Mouse (Mus musculus) kidney, embryonic 15.5 days (tissue): ENCODE results near the gene Nell2. TPM values are rescaled to one million over a fixed set of nuclear protein-coding genes. Genes with fewer than 3 reads are reported as not detected.
A peak's percentile ranks its signal among the peaks of the same experiment; 100 is the strongest.

ENCODE experiments used
- ATAC-seq: fragments of 200-750 bp; cut with Nextera tagmentation; replicated peaks from 2 replicates; pipeline ENCODE4 v1.8.0; 2017; ENCODE audit warnings: moderate TSS enrichment; ENCODE audit not compliant: low FRiP score
- H3K27ac ChIP-seq: fragments of 300-500 bp; sonication (generic); 2 replicates; pipeline ENCODE4 v1.5.1; 2015; ENCODE audit warnings: mild to moderate bottlenecking, inconsistent platforms
- H3K27me3 ChIP-seq: fragments of 300-500 bp; sonication (generic); 2 replicates; pipeline ENCODE4 v1.6.1; 2015; ENCODE audit warnings: inconsistent platforms
- H3K36me3 ChIP-seq: fragments of 300-500 bp; sonication (generic); 2 replicates; pipeline ENCODE4 v1.6.1; 2015; ENCODE audit warnings: inconsistent platforms
- H3K4me1 ChIP-seq: fragments of 300-500 bp; sonication (generic); 2 replicates; pipeline ENCODE4 v1.6.1; 2015; ENCODE audit warnings: inconsistent platforms
- H3K4me2 ChIP-seq: fragments of 300-500 bp; sonication (generic); 2 replicates; pipeline ENCODE4 v1.6.1; 2015; ENCODE audit warnings: moderate library complexity, mild to moderate bottlenecking, inconsistent platforms
- H3K4me3 ChIP-seq: fragments of 300-500 bp; sonication (generic); replicated peaks from 2 replicates; pipeline ENCODE4 v1.5.1; 2015; ENCODE audit warnings: mild to moderate bottlenecking, inconsistent platforms
- H3K9ac ChIP-seq: fragments of 300-500 bp; sonication (generic); 2 replicates; pipeline ENCODE4 v1.6.1; 2015; ENCODE audit warnings: mild to moderate bottlenecking, inconsistent platforms
- H3K9me3 ChIP-seq: fragments of 300-500 bp; sonication (generic); replicated peaks from 2 replicates; pipeline ENCODE4 v1.6.1; 2016; ENCODE audit warnings: inconsistent platforms
- WGBS: fragments of 180-500 bp; shearing (Covaris S2); methylation state at CpG from one replicate; pipeline ENCODE4 v1.1.7; 2015; ENCODE audit warnings: mixed read lengths; 5-methylcytosine and 5-hydroxymethylcytosine counted together
- polyA plus RNA-seq: library from polyadenylated mRNA; unstranded; fragments of >200 nt; fragmentation: Nextera tagmentation; extraction: Ambion mirVana; gene quantifications from 2 replicates; pipeline ENCODE4 v1.2.1, GENCODE M21; 2015

The Nell2 gene
- polyA plus RNA-seq, result 12.3 and 12.7 TPM in 2 replicates

- no peaks in the 10 kb centered on the region for H3K9me3 ChIP-seq
- H3K27ac ChIP-seq, result no peak within 1 kb of the TSS
- no peaks in the 10 kb centered on the region for H3K36me3 ChIP-seq
- peak within 1 kb of the TSS; percentile 60 for H3K4me3 ChIP-seq
- under 1% methylated on average over 85 of the region's 95 CpGs for WGBS
- H3K4me2 ChIP-seq, result peak within 1 kb of the TSS; percentile 99
- H3K27me3 ChIP-seq, result peaks cover 42% of the 10 kb centered on the region
- peak within 1 kb of the TSS; percentile 35; the same call in 1 of the 2 replicates for H3K9ac ChIP-seq
- peaks cover 22% of the 10 kb centered on the region for H3K4me1 ChIP-seq
- ATAC-seq, result peak; percentile 87
Measured at GRCm38 (mm10) chr15:95527948-95528861, at the start of gene Nell2. Nell2 (minus strand) TSS chr15:95528559.

GRCm38 (mm10) chr15:95574661-95575060, 46.3 kb upstream of the Nell2 start:
- no peak overlapping the region for H3K9ac ChIP-seq
- H3K4me2 ChIP-seq, result no peak overlapping the region
- H3K36me3 ChIP-seq, result no peaks in the 10 kb centered on the region
- 15% methylated on average over 5 of the region's 5 CpGs for WGBS
- no peaks in the 10 kb centered on the region for H3K4me1 ChIP-seq
- no peak overlapping the region for H3K27ac ChIP-seq
- no peaks in the 10 kb centered on the region for H3K9me3 ChIP-seq
- ATAC-seq, result 0 out of 2 replicates have a peak, but pooled peaks have one; percentile 33
- H3K4me3 ChIP-seq, result no peak overlapping the region
- no peaks in the 10 kb centered on the region for H3K27me3 ChIP-seq

GRCm38 (mm10) chr15:95569606-95570005, 41.2 kb upstream of the Nell2 start:
- Histone ChIP-seq H3K4me3 (no peak overlapping the region), H3K9me3 (no peaks in the 10 kb centered on the region), H3K4me2 (no peak overlapping the region), H3K27ac (no peak overlapping the region), H3K36me3 (no peaks in the 10 kb centered on the region), H3K4me1 (no peaks in the 10 kb centered on the region), H3K27me3 (no peaks in the 10 kb centered on the region), H3K9ac (no peak overlapping the region)
- no peak for ATAC-seq
- WGBS, result 84% methylated on average over 6 of the region's 6 CpGs

GRCm38 (mm10) chr15:95565160-95565559, 36.8 kb upstream of the Nell2 start:
- ATAC-seq, result no peak
- no peak overlapping the region for H3K27ac ChIP-seq
- H3K27me3 ChIP-seq, result no peaks in the 10 kb centered on the region
- no peaks in the 10 kb centered on the region for H3K9me3 ChIP-seq
- H3K9ac ChIP-seq, result no peak overlapping the region
- no peaks in the 10 kb centered on the region for H3K36me3 ChIP-seq
- H3K4me1 ChIP-seq, result no peaks in the 10 kb centered on the region
- no peak overlapping the region for H3K4me2 ChIP-seq
- no peak overlapping the region for H3K4me3 ChIP-seq
- WGBS, result 88% methylated on average over 2 of the region's 2 CpGs

- H3K36me3 ChIP-seq, result no peaks in the 10 kb centered on the region
- WGBS, result 87% methylated on average over 5 of the region's 5 CpGs
- no peak overlapping the region for H3K27ac ChIP-seq
- H3K9ac ChIP-seq, result no peak overlapping the region
- H3K4me1 ChIP-seq, result no peaks in the 10 kb centered on the region
- no peak for ATAC-seq
- no peaks in the 10 kb centered on the region for H3K27me3 ChIP-seq
- no peaks in the 10 kb centered on the region for H3K9me3 ChIP-seq
- H3K4me2 ChIP-seq, result no peak overlapping the region
- H3K4me3 ChIP-seq, result no peak overlapping the region
Measured at GRCm38 (mm10) chr15:95561303-95561702, 32.9 kb upstream of the Nell2 start.

- ATAC-seq, result no peak
- Histone ChIP-seq H3K9ac (no peak overlapping the region), H3K4me2 (no peak overlapping the region), H3K4me3 (no peak overlapping the region), H3K4me1 (no peaks in the 10 kb centered on the region), H3K27ac (no peak overlapping the region), H3K36me3 (no peaks in the 10 kb centered on the region), H3K27me3 (no peaks in the 10 kb centered on the region), H3K9me3 (no peaks in the 10 kb centered on the region)
- 84% methylated on average over 5 of the region's 5 CpGs for WGBS
Measured at GRCm38 (mm10) chr15:95550011-95550410, 21.7 kb upstream of the Nell2 start.

GRCm38 (mm10) chr15:95542632-95543031, 14.3 kb upstream of the Nell2 start:
- no peak overlapping the region for H3K4me3 ChIP-seq
- WGBS, result 70% methylated on average over 6 of the region's 6 CpGs
- no peaks in the 10 kb centered on the region for H3K4me1 ChIP-seq
- H3K27ac ChIP-seq, result no peak overlapping the region
- no peak overlapping the region for H3K9ac ChIP-seq
- no peaks in the 10 kb centered on the region for H3K36me3 ChIP-seq
- H3K4me2 ChIP-seq, result no peak overlapping the region
- ATAC-seq, result no peak
- no peaks in the 10 kb centered on the region for H3K9me3 ChIP-seq
- H3K27me3 ChIP-seq, result 0 out of 2 replicates have a peak, but pooled peaks cover 2% of the 10 kb centered on the region

GRCm38 (mm10) chr15:95536724-95537123, 8.4 kb upstream of the Nell2 start:
- Histone ChIP-seq H3K9me3 (no peaks in the 10 kb centered on the region), H3K4me1 (no peaks in the 10 kb centered on the region), H3K4me2 (no peak overlapping the region), H3K36me3 (no peaks in the 10 kb centered on the region), H3K4me3 (no peak overlapping the region), H3K27ac (no peak overlapping the region), H3K27me3 (no peaks in the 10 kb centered on the region), H3K9ac (no peak overlapping the region)
- ATAC-seq, result no peak
- WGBS, result 85% methylated on average over 4 of the region's 4 CpGs

- Histone ChIP-seq H3K4me2 (no peak overlapping the region), H3K27me3 (no peaks in the 10 kb centered on the region), H3K36me3 (no peaks in the 10 kb centered on the region), H3K9ac (no peak overlapping the region), H3K4me3 (no peak overlapping the region), H3K4me1 (no peaks in the 10 kb centered on the region), H3K27ac (no peak overlapping the region), H3K9me3 (no peaks in the 10 kb centered on the region)
- no peak for ATAC-seq
- 79% methylated on average over 4 of the region's 4 CpGs for WGBS
Measured at GRCm38 (mm10) chr15:95536230-95536629, 7.9 kb upstream of the Nell2 start.

- Histone ChIP-seq H3K4me1 (no peaks in the 10 kb centered on the region), H3K4me2 (no peak overlapping the region), H3K9ac (no peak overlapping the region), H3K9me3 (no peaks in the 10 kb centered on the region), H3K4me3 (no peak overlapping the region), H3K27ac (no peak overlapping the region), H3K27me3 (0 out of 2 replicates have a peak, but pooled peaks cover 3% of the 10 kb centered on the region), H3K36me3 (no peaks in the 10 kb centered on the region)
- ATAC-seq, result no peak
- 73% methylated on average over 6 of the region's 6 CpGs for WGBS
Measured at GRCm38 (mm10) chr15:95534644-95535043, 6.3 kb upstream of the Nell2 start.

- H3K4me2 ChIP-seq, result peak overlapping the region; percentile 99
- WGBS, result under 1% methylated on average over 28 of the region's 28 CpGs
- H3K4me3 ChIP-seq, result peak overlapping the region; percentile 60
- H3K36me3 ChIP-seq, result no peaks in the 10 kb centered on the region
- ATAC-seq, result no peak
- H3K27me3 ChIP-seq, result peaks cover 42% of the 10 kb centered on the region
- peak overlapping the region; percentile 35; the same call in 1 of the 2 replicates for H3K9ac ChIP-seq
- no peak overlapping the region for H3K27ac ChIP-seq
- no peaks in the 10 kb centered on the region for H3K9me3 ChIP-seq
- H3K4me1 ChIP-seq, result peaks cover 22% of the 10 kb centered on the region
Measured at GRCm38 (mm10) chr15:95527461-95527947, 855 bp downstream of the Nell2 start.

GRCm38 (mm10) chr15:95526626-95527411, 1.5 kb downstream of the Nell2 start:
- Histone ChIP-seq H3K36me3 (no peaks in the 10 kb centered on the region), H3K4me1 (peaks cover 22% of the 10 kb centered on the region), H3K27ac (no peak overlapping the region), H3K9ac (no peak overlapping the region), H3K4me2 (peak overlapping the region; percentile 99), H3K9me3 (no peaks in the 10 kb centered on the region), H3K4me3 (peak overlapping the region; percentile 60), H3K27me3 (peaks cover 42% of the 10 kb centered on the region)
- 3% methylated on average over 27 of the region's 27 CpGs for WGBS
- ATAC-seq, result no peak
